Mouse (Mus musculus) heart, embryonic 12.5 days (tissue): ENCODE data around the gene Nfic. TPM values are rescaled to one million over a fixed set of nuclear protein-coding genes. Genes with fewer than 3 reads are reported as not detected.

ENCODE experiments used
- ATAC-seq: fragments of 200-750 bp; cut with Nextera tagmentation; 2 replicates; pipeline ENCODE4 v1.8.0; 2017; ENCODE audit warnings: moderate TSS enrichment, moderate library complexity; ENCODE audit not compliant: insufficient number of reproducible peaks, low FRiP score
- H3K27ac ChIP-seq: fragments of 300-500 bp; sonication (generic); 2 replicates; pipeline ENCODE4 v1.5.1; 2016; ENCODE audit warnings: mild to moderate bottlenecking, moderate library complexity; ENCODE audit not compliant: poor library complexity, severe bottlenecking
- H3K27me3 ChIP-seq: fragments of 300-500 bp; sonication (generic); replicated peaks from 2 replicates; pipeline ENCODE4 v1.6.1; 2016; ENCODE audit warnings: mild to moderate bottlenecking, moderate library complexity
- H3K36me3 ChIP-seq: fragments of 300-500 bp; sonication (generic); 2 replicates; pipeline ENCODE4 v1.6.1; 2016; ENCODE audit warnings: mild to moderate bottlenecking, moderate library complexity
- H3K4me1 ChIP-seq: fragments of 300-500 bp; sonication (generic); replicated peaks from 2 replicates; pipeline ENCODE4 v1.6.1; 2016; ENCODE audit warnings: mild to moderate bottlenecking
- H3K4me2 ChIP-seq: fragments of 300-500 bp; sonication (generic); 2 replicates; pipeline ENCODE4 v1.6.1; 2016; ENCODE audit warnings: mild to moderate bottlenecking, moderate library complexity
- H3K4me3 ChIP-seq: fragments of 300-500 bp; sonication (generic); 2 replicates; pipeline ENCODE4 v1.5.1; 2016; ENCODE audit warnings: mild to moderate bottlenecking
- H3K9ac ChIP-seq: fragments of 300-500 bp; sonication (generic); 2 replicates; pipeline ENCODE4 v1.6.1; 2016; ENCODE audit warnings: mild to moderate bottlenecking, moderate library complexity
- H3K9me3 ChIP-seq: fragments of 300-500 bp; sonication (generic); replicated peaks from 2 replicates; pipeline ENCODE4 v1.6.1; 2016; ENCODE audit warnings: mild to moderate bottlenecking, moderate library complexity
- WGBS: fragments of 180-500 bp; shearing (Covaris S2); methylation state at CpG from one replicate; pipeline ENCODE4 v1.1.7; 2016; 5-methylcytosine and 5-hydroxymethylcytosine counted together
- polyA plus RNA-seq: library from polyadenylated mRNA; unstranded; fragments of >200 nt; fragmentation: Nextera tagmentation; extraction: Ambion mirVana; gene quantifications from 2 replicates; pipeline ENCODE4 v1.2.1, GENCODE M21; 2016

Gene Nfic
- 39.3 and 40.7 TPM in 2 replicates for polyA plus RNA-seq

DNA sequence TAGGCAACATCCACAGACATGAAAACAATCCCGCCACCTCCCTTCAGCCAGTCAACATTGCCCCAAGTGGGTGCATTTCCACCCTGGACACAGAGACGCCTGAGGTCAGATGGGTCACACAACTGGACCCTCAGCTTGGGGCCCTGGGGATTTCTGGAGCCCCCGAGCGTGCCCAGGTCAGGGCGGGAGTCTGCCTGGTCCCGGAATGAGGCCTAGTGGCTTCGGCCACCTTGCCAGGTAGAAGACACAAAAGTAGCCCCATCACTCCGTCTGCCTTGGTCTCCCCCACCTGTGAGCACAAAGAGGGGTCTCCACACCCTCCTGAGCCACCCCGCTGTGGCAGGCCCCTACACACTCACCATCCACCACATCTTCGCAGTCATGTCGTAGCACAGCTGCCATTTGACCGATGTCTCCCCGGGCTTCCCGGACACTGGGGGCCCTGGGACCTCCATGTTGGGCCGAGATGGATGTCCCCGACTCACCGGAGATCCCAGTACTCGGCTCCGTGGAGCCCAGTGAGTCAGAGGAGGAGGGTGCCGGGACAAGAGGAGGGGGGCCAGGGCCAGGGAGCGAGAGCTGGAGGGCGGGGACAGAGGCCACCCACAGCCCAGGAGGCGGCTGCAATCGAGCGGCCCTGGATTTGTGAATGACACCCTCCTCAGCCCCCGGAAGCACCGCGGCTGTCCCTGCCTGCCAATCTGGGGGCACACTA lies at the start of gene Nfic:
TSS of gene Nfic (minus strand) at position 455 of the 715 bp plus-strand sequence.
- no peaks in the 10 kb centered on the region for H3K9me3 ChIP-seq
- peaks cover 100% of the 10 kb centered on the region for H3K27me3 ChIP-seq
- H3K4me1 ChIP-seq = peaks cover 5% of the 10 kb centered on the region; the same call in 1 of the 2 replicates
- no peak for ATAC-seq
- no peaks in the 10 kb centered on the region for H3K36me3 ChIP-seq
- H3K4me2 ChIP-seq = no peak within 1 kb of the TSS
- H3K27ac ChIP-seq = no peak within 1 kb of the TSS
- H3K9ac ChIP-seq = no peak within 1 kb of the TSS
- WGBS = 58% methylated on average over 28 of the region's 28 CpGs
- H3K4me3 ChIP-seq = no peak within 1 kb of the TSS

DNA sequence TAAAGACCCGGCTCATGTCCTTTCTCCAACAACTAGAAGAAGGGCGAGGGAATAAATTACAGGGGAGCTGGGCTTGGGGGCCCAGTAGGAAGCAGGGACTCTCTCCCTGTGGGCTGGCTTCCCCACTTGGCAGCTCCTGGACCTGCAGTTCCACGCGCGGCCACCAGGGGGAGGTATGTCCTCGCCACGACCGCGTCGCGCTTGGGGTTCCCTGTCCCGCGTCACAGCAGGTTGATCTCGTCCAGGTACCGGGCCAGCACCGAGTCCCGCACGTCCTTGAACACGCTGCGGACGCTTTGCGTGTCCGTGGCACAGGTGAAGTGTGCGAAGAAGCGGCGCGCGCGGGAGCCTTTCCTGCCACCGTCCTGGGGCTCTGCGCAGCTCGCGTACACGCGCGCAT lies 47.2 kb upstream of the Nfic start:
- Histone ChIP-seq H3K4me2 (peak overlapping the region; percentile 76), H3K27ac (no peak overlapping the region), H3K9ac (peak overlapping the region; percentile 60), H3K27me3 (0 out of 2 replicates have a peak, but pooled peaks cover 16% of the 10 kb centered on the region), H3K36me3 (no peaks in the 10 kb centered on the region), H3K4me3 (peak overlapping the region; percentile 41), H3K9me3 (0 out of 2 replicates have a peak, but pooled peaks cover 3% of the 10 kb centered on the region), H3K4me1 (0 out of 2 replicates have a peak, but pooled peaks cover 3% of the 10 kb centered on the region)
- WGBS = 11% methylated on average over 36 of the region's 36 CpGs
- ATAC-seq = no peak

- Histone ChIP-seq H3K9me3 (0 out of 2 replicates have a peak, but pooled peaks cover 3% of the 10 kb centered on the region), H3K9ac (no peak overlapping the region), H3K4me2 (no peak overlapping the region), H3K36me3 (no peaks in the 10 kb centered on the region), H3K4me1 (0 out of 2 replicates have a peak, but pooled peaks cover 3% of the 10 kb centered on the region), H3K27me3 (0 out of 2 replicates have a peak, but pooled peaks cover 16% of the 10 kb centered on the region), H3K27ac (no peak overlapping the region), H3K4me3 (no peak overlapping the region)
- ATAC-seq = no peak
- WGBS = 80% methylated on average over 5 of the region's 5 CpGs
Observed at GRCm38 (mm10) chr10:81501863-81502262, 46.4 kb upstream of the Nfic start.

DNA sequence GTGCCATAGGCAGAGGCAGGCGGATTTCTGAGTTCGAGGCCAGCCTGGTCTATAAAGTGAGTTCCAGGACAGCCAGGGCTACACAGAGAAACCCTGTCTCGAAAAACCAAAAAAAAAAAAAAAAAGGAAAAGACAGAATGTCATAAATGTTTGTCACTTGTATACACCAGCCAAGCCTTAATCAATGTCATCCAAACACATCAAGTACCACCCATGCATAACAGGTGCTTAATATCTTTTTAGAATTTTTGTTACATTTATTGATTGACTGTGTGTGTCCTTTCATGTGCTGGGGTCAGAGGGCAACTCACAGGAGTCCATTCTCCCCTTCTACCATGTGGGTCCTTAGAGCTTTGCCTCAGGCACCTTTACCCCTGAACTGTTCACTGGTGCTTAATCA lies 44.6 kb upstream of the Nfic start, which contains the start of gene S1pr4:
TSS of gene S1pr4 (minus strand) at position 101 of the 400 bp plus-strand sequence.
- Histone ChIP-seq H3K36me3 (no peaks in the 10 kb centered on the region), H3K27ac (no peak within 1 kb of the TSS), H3K4me2 (no peak within 1 kb of the TSS), H3K9ac (no peak within 1 kb of the TSS), H3K4me3 (no peak within 1 kb of the TSS), H3K4me1 (peaks cover 10% of the 10 kb centered on the region), H3K27me3 (0 out of 2 replicates have a peak, but pooled peaks cover 16% of the 10 kb centered on the region), H3K9me3 (0 out of 2 replicates have a peak, but pooled peaks cover 2% of the 10 kb centered on the region)
- no peak for ATAC-seq
- 77% methylated on average over 3 of the region's 3 CpGs for whole genome bisulfite sequencing

DNA sequence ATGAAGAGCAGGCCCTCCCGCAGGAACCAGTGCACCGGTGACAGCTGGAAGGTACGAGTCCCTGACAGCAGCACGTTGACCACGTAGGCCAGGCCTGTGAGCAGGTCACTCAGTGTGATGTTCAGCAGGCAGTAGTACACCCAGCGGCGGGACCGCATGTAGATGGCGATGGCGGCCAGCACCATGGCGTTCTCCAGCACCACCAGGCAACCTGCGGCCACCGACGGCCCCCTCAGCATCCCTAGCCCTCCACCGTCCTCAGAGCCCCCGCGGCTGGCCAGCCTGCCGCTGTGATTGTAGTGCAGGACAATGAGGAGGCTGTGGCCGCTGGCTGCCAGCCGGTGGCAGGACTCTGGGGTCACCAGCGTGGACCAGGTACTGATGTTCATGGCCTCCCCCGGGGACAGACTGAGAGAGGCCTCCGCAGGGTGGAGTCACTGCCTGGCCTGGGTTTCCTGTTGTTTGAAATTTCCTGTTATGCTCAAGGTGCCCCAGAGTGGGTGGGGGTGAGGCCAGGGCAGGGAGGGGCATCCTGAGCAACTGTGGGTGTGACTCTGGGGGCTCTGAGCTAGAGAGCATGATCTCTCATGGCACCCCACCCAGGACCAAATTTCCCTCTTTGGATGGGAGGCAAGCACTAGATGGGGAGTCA lies 43.9 kb upstream of the Nfic start:
- Histone ChIP-seq H3K9me3 (no peaks in the 10 kb centered on the region), H3K9ac (no peak overlapping the region), H3K4me3 (no peak overlapping the region), H3K4me2 (no peak overlapping the region), H3K27ac (no peak overlapping the region), H3K36me3 (no peaks in the 10 kb centered on the region), H3K27me3 (0 out of 2 replicates have a peak, but pooled peaks cover 15% of the 10 kb centered on the region), H3K4me1 (peaks cover 16% of the 10 kb centered on the region)
- WGBS = 63% methylated on average over 23 of the region's 23 CpGs
- ATAC-seq = no peak

- Histone ChIP-seq H3K4me1 (peaks cover 22% of the 10 kb centered on the region), H3K36me3 (0 out of 2 replicates have a peak, but pooled peaks cover 7% of the 10 kb centered on the region), H3K4me3 (no peak overlapping the region), H3K27me3 (0 out of 2 replicates have a peak, but pooled peaks cover 7% of the 10 kb centered on the region), H3K4me2 (no peak overlapping the region), H3K9ac (no peak overlapping the region), H3K9me3 (no peaks in the 10 kb centered on the region), H3K27ac (no peak overlapping the region)
- ATAC-seq = no peak
- 80% methylated on average over 38 of the region's 38 CpGs for WGBS
Observed at GRCm38 (mm10) chr10:81498316-81499249, 43.1 kb upstream of the Nfic start.

- peaks cover 14% of the 10 kb centered on the region for H3K36me3 ChIP-seq
- H3K27me3 ChIP-seq = no peaks in the 10 kb centered on the region
- H3K9ac ChIP-seq = no peak overlapping the region
- H3K9me3 ChIP-seq = no peaks in the 10 kb centered on the region
- H3K27ac ChIP-seq = no peak overlapping the region
- no peak overlapping the region for H3K4me3 ChIP-seq
- ATAC-seq = no peak
- peaks cover 19% of the 10 kb centered on the region for H3K4me1 ChIP-seq
- WGBS = 74% methylated on average over 17 of the region's 17 CpGs
- H3K4me2 ChIP-seq = 0 out of 2 replicates have a peak overlapping the region, but pooled peaks have one; percentile 59
Observed at GRCm38 (mm10) chr10:81497401-81498270, 42.2 kb upstream of the Nfic start.

DNA sequence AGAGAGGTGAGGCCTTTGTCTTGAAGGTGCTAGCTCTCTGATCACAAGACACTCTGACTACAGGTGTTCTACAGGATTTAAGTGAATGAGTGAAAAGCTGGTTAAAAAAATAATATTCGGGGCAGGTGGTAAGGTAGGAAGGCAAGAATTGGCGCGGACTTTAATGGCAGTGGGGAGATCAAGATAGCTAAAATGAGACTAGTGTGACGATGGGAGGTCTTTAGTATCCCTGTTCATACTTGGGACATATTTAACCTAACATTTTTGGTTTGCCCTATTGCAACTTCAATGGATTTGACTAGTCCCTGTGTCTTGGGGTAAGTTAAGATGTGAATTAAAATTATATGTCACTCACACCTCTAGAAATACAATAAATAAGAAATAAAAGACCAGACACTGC lies 41.5 kb upstream of the Nfic start:
- peak overlapping the region; percentile 90 for H3K4me3 ChIP-seq
- H3K4me1 ChIP-seq = peaks cover 19% of the 10 kb centered on the region
- H3K27me3 ChIP-seq = no peaks in the 10 kb centered on the region
- H3K36me3 ChIP-seq = peaks cover 21% of the 10 kb centered on the region
- WGBS = 30% methylated on average over 4 of the region's 4 CpGs
- no peak for ATAC-seq
- no peak overlapping the region for H3K9ac ChIP-seq
- no peaks in the 10 kb centered on the region for H3K9me3 ChIP-seq
- peak overlapping the region; percentile 48; the same call in 1 of the 2 replicates for H3K27ac ChIP-seq
- H3K4me2 ChIP-seq = peak overlapping the region; percentile 59

GRCm38 (mm10) chr10:81496264-81496901 lies 40.9 kb upstream of the Nfic start, which contains the start of gene Ncln:
TSS of gene Ncln (minus strand) at chr10:81496392.
- peak within 1 kb of the TSS; percentile 93 for H3K9ac ChIP-seq
- peak within 1 kb of the TSS; percentile 99 for H3K4me2 ChIP-seq
- peak within 1 kb of the TSS; percentile 48 for H3K27ac ChIP-seq
- peak within 1 kb of the TSS; percentile 90 for H3K4me3 ChIP-seq
- peak; percentile 95 for ATAC-seq
- WGBS = under 1% methylated on average over 41 of the region's 45 CpGs
- H3K9me3 ChIP-seq = no peaks in the 10 kb centered on the region
- H3K4me1 ChIP-seq = peaks cover 19% of the 10 kb centered on the region
- H3K27me3 ChIP-seq = no peaks in the 10 kb centered on the region
- H3K36me3 ChIP-seq = peaks cover 27% of the 10 kb centered on the region
